ENCODE assay signal across 8 mouse cellular contexts in genomic region chr11:49087830-49088616, GRCm38 (mm10). TPM values are rescaled to one million over a fixed set of nuclear protein-coding genes. Genes with fewer than 3 reads are reported as not detected.
DNase-seq lines count a peak whose midpoint lies in the region; ATAC-seq and TF ChIP-seq lines count a peak whose summit lies in the region.

No protein-coding gene starts in this region.

- H3K36me3 ChIP-seq in hindbrain, embryonic 13.5 days: no peaks in the 10 kb centered on the region
- H3K36me3 ChIP-seq in lung, embryonic 14.5 days (ENCODE audit: insufficient read depth): no peaks in the 10 kb centered on the region

- ATAC-seq in hindbrain, embryonic 13.5 days (ENCODE audit: low FRiP score): no peak
- peak; percentile 94 for ATAC-seq in lung, embryonic 14.5 days (ENCODE audit: insufficient read depth)

- TF ChIP-seq CTCF in bone marrow, adult 2 months (IDR thresholded peaks at IDR 0.05; ENCODE audit: control insufficient read depth, insufficient read depth, low read length): no peak
- TF ChIP-seq CTCF in lung, embryonic 14.5 days (IDR thresholded peaks at IDR 0.05; ENCODE audit: low read depth): no peak

- H3K27me3 ChIP-seq in hindbrain, embryonic 13.5 days: no peaks in the 10 kb centered on the region
- no peaks in the 10 kb centered on the region for H3K27me3 ChIP-seq in lung, embryonic 14.5 days (ENCODE audit: insufficient read depth, low read length)

- DNase-seq in heart, adult 11 months: peak; percentile 95
- no peak for DNase-seq in heart, adult 9 months (ENCODE audit: low spot score in 2 of 2)
- DNase-seq in lung, embryonic 14.5 days: peak; percentile 62
- peak; percentile 47 to 60 for DNase-seq in spleen, postnatal 14 days (ENCODE audit: low spot score in 2 of 2)
- no peak for DNase-seq in right cerebral cortex, postnatal 36 days (ENCODE audit: low spot score in 2 of 2)
- DNase-seq in cerebellum, postnatal 25 days: no peak

- peak; percentile 88 for TF ChIP-seq POLR2A in bone marrow, adult 2 months (IDR thresholded peaks at IDR 0.05; ENCODE audit: borderline replicate concordance, control insufficient read depth, low read depth, low read length)

- 2% methylated on average over 22 of the region's 22 CpGs for WGBS in bone marrow, adult 2 months
- 42% methylated on average over 22 of the region's 22 CpGs for WGBS in hindbrain, embryonic 13.5 days
- 30% methylated on average over 22 of the region's 22 CpGs for WGBS in lung, embryonic 14.5 days

- H3K9ac ChIP-seq in hindbrain, embryonic 13.5 days: no peak overlapping the region
- no peak overlapping the region; the same call in 1 of the 2 replicates for H3K9ac ChIP-seq in lung, embryonic 14.5 days

- peaks cover 2% of the 10 kb centered on the region; the same call in 1 of the 2 replicates for H3K4me1 ChIP-seq in bone marrow, adult 2 months (ENCODE audit: control insufficient read depth, insufficient read depth, low read length)
- H3K4me1 ChIP-seq in hindbrain, embryonic 13.5 days (replicated peaks): peaks cover 7% of the 10 kb centered on the region; the same call in 1 of the 2 replicates
- no peaks in the 10 kb centered on the region for H3K4me1 ChIP-seq in lung, embryonic 14.5 days (ENCODE audit: insufficient read depth)

- H3K27ac ChIP-seq in bone marrow, adult 2 months (ENCODE audit: control insufficient read depth, insufficient read depth, low read depth, low read length, poor library complexity): peak overlapping the region; percentile 87
- H3K27ac ChIP-seq in hindbrain, embryonic 13.5 days: no peak overlapping the region
- peak overlapping the region; percentile 61 for H3K27ac ChIP-seq in lung, embryonic 14.5 days (ENCODE audit: low read depth)

- peak overlapping the region; percentile 64 for H3K4me3 ChIP-seq in bone marrow, adult 2 months (replicated peaks; ENCODE audit: control insufficient read depth, low read depth, low read length)
- no peak overlapping the region for H3K4me3 ChIP-seq in hindbrain, embryonic 13.5 days
- H3K4me3 ChIP-seq in lung, embryonic 14.5 days (ENCODE audit: low read depth, low read length): peak overlapping the region; percentile 12

- peak overlapping the region; percentile 29; the same call in 1 of the 2 replicates for H3K4me2 ChIP-seq in hindbrain, embryonic 13.5 days
- H3K4me2 ChIP-seq in lung, embryonic 14.5 days: peak overlapping the region; percentile 50

- H3K9me3 ChIP-seq in hindbrain, embryonic 13.5 days: no peaks in the 10 kb centered on the region
- H3K9me3 ChIP-seq in lung, embryonic 14.5 days (ENCODE audit: low read depth, low read length): no peaks in the 10 kb centered on the region

RNA-seq across cellular contexts. Expression of gene Ifi47, which starts 11.6 kb away (rescaled TPM):
- 18.2 and 26.2 TPM in 2 replicates for polyA plus RNA-seq in bone marrow, adult 2 months (2011; ENCODE audit: insufficient read depth, insufficient read length, low replicate concordance, missing spikeins)
- polyA plus RNA-seq in hindbrain, embryonic 13.5 days (2015; fragmentation: Nextera tagmentation; extraction: Ambion mirVana): 0.66 and 0.98 TPM in 2 replicates
- 1.2 and 1.8 TPM in 2 replicates for polyA plus RNA-seq in lung, embryonic 14.5 days (2014; fragmentation: Nextera tagmentation; extraction: Ambion mirVana)

RNA-seq across cellular contexts. Expression of gene Tgtp2, which starts 24.0 kb away (rescaled TPM):
- 7.7 TPM in 1 of 2 replicates, not detected in the other for polyA plus RNA-seq in bone marrow, adult 2 months (2011; ENCODE audit: insufficient read depth, insufficient read length, low replicate concordance, missing spikeins)
- not detected in 2 replicates for polyA plus RNA-seq in hindbrain, embryonic 13.5 days (2015; fragmentation: Nextera tagmentation; extraction: Ambion mirVana)
- polyA plus RNA-seq in lung, embryonic 14.5 days (2014; fragmentation: Nextera tagmentation; extraction: Ambion mirVana): 0.09 and 0.16 TPM in 2 replicates

RNA-seq across cellular contexts. Expression of gene Olfr1396, which starts 26.7 kb away (rescaled TPM):
- polyA plus RNA-seq in bone marrow, adult 2 months (2011; ENCODE audit: insufficient read depth, insufficient read length, low replicate concordance, missing spikeins): not detected in 2 replicates
- polyA plus RNA-seq in hindbrain, embryonic 13.5 days (2015; fragmentation: Nextera tagmentation; extraction: Ambion mirVana): not detected in 2 replicates
- not detected in 2 replicates for polyA plus RNA-seq in lung, embryonic 14.5 days (2014; fragmentation: Nextera tagmentation; extraction: Ambion mirVana)

RNA-seq across cellular contexts. Expression of gene 9930111J21Rik2, which starts 37.0 kb away (rescaled TPM):
- 9.1 and 13.8 TPM in 2 replicates for polyA plus RNA-seq in bone marrow, adult 2 months (2011; ENCODE audit: insufficient read depth, insufficient read length, low replicate concordance, missing spikeins)
- 0.25 and 0.28 TPM in 2 replicates for polyA plus RNA-seq in hindbrain, embryonic 13.5 days (2015; fragmentation: Nextera tagmentation; extraction: Ambion mirVana)
- 0.38 and 0.79 TPM in 2 replicates for polyA plus RNA-seq in lung, embryonic 14.5 days (2014; fragmentation: Nextera tagmentation; extraction: Ambion mirVana)

RNA-seq across cellular contexts. Expression of gene Olfr1395, which starts 54.1 kb away (rescaled TPM):
- polyA plus RNA-seq in bone marrow, adult 2 months (2011; ENCODE audit: insufficient read depth, insufficient read length, low replicate concordance, missing spikeins): not detected in 2 replicates
- not detected in 2 replicates for polyA plus RNA-seq in hindbrain, embryonic 13.5 days (2015; fragmentation: Nextera tagmentation; extraction: Ambion mirVana)
- polyA plus RNA-seq in lung, embryonic 14.5 days (2014; fragmentation: Nextera tagmentation; extraction: Ambion mirVana): not detected in 2 replicates

Comparison
In these comparisons a context has a peak if more than half of its experiments do, and no peak if none do; other contexts are left out.
1. DNase-seq: peak in heart, adult 11 months (single experiment), lung, embryonic 14.5 days (single experiment) and spleen, postnatal 14 days (2 of 2); none in heart, adult 9 months (0 of 2), right cerebral cortex, postnatal 36 days (0 of 2) and cerebellum, postnatal 25 days (0 of 2).